Mouse (Mus musculus) forebrain, embryonic 13.5 days (tissue): Measurements from ENCODE around the gene Zfp536. TPM values are rescaled to one million over a fixed set of nuclear protein-coding genes. Genes with fewer than 3 reads are reported as not detected.
A peak's percentile ranks its signal among the peaks of the same experiment; 100 is the strongest.

Experiments used
- ATAC-seq: fragments of 200-750 bp; cut with Nextera tagmentation; 2 replicates; pipeline ENCODE4 v1.8.0; 2017
- H3K27ac ChIP-seq: fragments of 300-500 bp; sonication (generic); 2 replicates; pipeline ENCODE4 v1.5.1; 2015; ENCODE audit warnings: inconsistent platforms, mild to moderate bottlenecking, moderate library complexity
- H3K27me3 ChIP-seq: fragments of 300-500 bp; sonication (generic); 2 replicates; pipeline ENCODE4 v1.6.1; 2015; ENCODE audit warnings: mild to moderate bottlenecking, inconsistent platforms
- H3K36me3 ChIP-seq: fragments of 300-500 bp; sonication (generic); 2 replicates; pipeline ENCODE4 v1.6.1; 2015; ENCODE audit warnings: mild to moderate bottlenecking, inconsistent platforms; ENCODE audit not compliant: poor library complexity, severe bottlenecking
- H3K4me1 ChIP-seq: fragments of 300-500 bp; sonication (generic); 2 replicates; pipeline ENCODE4 v1.6.1; 2015; ENCODE audit warnings: inconsistent platforms
- H3K4me2 ChIP-seq: fragments of 300-500 bp; sonication (generic); 2 replicates; pipeline ENCODE4 v1.6.1; 2015; ENCODE audit warnings: inconsistent platforms, mild to moderate bottlenecking, moderate library complexity
- H3K4me3 ChIP-seq: fragments of 300-500 bp; sonication (generic); 2 replicates; pipeline ENCODE4 v1.5.1; 2015; ENCODE audit warnings: mild to moderate bottlenecking, inconsistent platforms
- H3K9ac ChIP-seq: fragments of 300-500 bp; sonication (generic); 2 replicates; pipeline ENCODE4 v1.6.1; 2015; ENCODE audit warnings: mild to moderate bottlenecking, inconsistent platforms
- H3K9me3 ChIP-seq: fragments of 300-500 bp; sonication (generic); replicated peaks from 2 replicates; pipeline ENCODE4 v1.6.1; 2016; ENCODE audit warnings: inconsistent platforms
- WGBS: fragments of 180-500 bp; shearing (Covaris S2); methylation state at CpG from one replicate; pipeline ENCODE4 v1.1.7; 2015; 5-methylcytosine and 5-hydroxymethylcytosine counted together
- polyA plus RNA-seq: library from polyadenylated mRNA; unstranded; fragments of >200 nt; fragmentation: Nextera tagmentation; extraction: Ambion mirVana; gene quantifications from 2 replicates; pipeline ENCODE4 v1.2.1, GENCODE M21; 2015

Zfp536 gene
- polyA plus RNA-seq, 1 experiment from 2014 or later = 39.7 TPM

GRCm38 (mm10) chr7:37773906-37774305 is 465 bp upstream of the Zfp536 start:
- Histone ChIP-seq H3K27ac (no peak overlapping the region), H3K27me3 (peaks cover 16% of the 10 kb centered on the region; the same call in 1 of the 2 replicates), H3K36me3 (no peaks in the 10 kb centered on the region), H3K9ac (no peak overlapping the region), H3K4me1 (peaks cover 24% of the 10 kb centered on the region), H3K4me3 (peak overlapping the region; percentile 61), H3K4me2 (peak overlapping the region; percentile 95), H3K9me3 (no peaks in the 10 kb centered on the region)
- no peak for ATAC-seq
- 3% methylated on average over 5 of the region's 5 CpGs for WGBS

GRCm38 (mm10) chr7:37772376-37773311 is 797 bp downstream of the Zfp536 start:
- H3K9me3 ChIP-seq = no peaks in the 10 kb centered on the region
- peaks cover 37% of the 10 kb centered on the region for H3K4me1 ChIP-seq
- peak overlapping the region; percentile 61 for H3K4me3 ChIP-seq
- H3K9ac ChIP-seq = peak overlapping the region; percentile 78
- H3K27me3 ChIP-seq = peaks cover 16% of the 10 kb centered on the region; the same call in 1 of the 2 replicates
- no peaks in the 10 kb centered on the region for H3K36me3 ChIP-seq
- peak; percentile 22; the same call in 1 of the 2 replicates for ATAC-seq
- H3K4me2 ChIP-seq = peak overlapping the region; percentile 95
- peak overlapping the region; percentile 85 for H3K27ac ChIP-seq
- WGBS = under 1% methylated on average over 46 of the region's 46 CpGs

- whole genome bisulfite sequencing = under 1% methylated on average over 59 of the region's 75 CpGs
- Histone ChIP-seq H3K36me3 (no peaks in the 10 kb centered on the region), H3K27me3 (peaks cover 16% of the 10 kb centered on the region; the same call in 1 of the 2 replicates), H3K4me2 (peak overlapping the region; percentile 95), H3K4me1 (peaks cover 44% of the 10 kb centered on the region), H3K27ac (peak overlapping the region; percentile 85), H3K4me3 (peak overlapping the region; percentile 61), H3K9ac (peak overlapping the region; percentile 78), H3K9me3 (no peaks in the 10 kb centered on the region)
- peak; percentile 28 for ATAC-seq
Observed at GRCm38 (mm10) chr7:37771491-37772375, 1.7 kb downstream of the Zfp536 start.

- Histone ChIP-seq H3K4me1 (peaks cover 56% of the 10 kb centered on the region), H3K36me3 (no peaks in the 10 kb centered on the region), H3K27ac (peak overlapping the region; percentile 93), H3K9me3 (no peaks in the 10 kb centered on the region), H3K9ac (peak overlapping the region; percentile 78), H3K27me3 (0 out of 2 replicates have a peak, but pooled peaks cover 10% of the 10 kb centered on the region), H3K4me3 (peak overlapping the region; percentile 61), H3K4me2 (peak overlapping the region; percentile 95)
- 1% methylated on average over 57 of the region's 57 CpGs for WGBS
- peak; percentile 81 for ATAC-seq
Observed at GRCm38 (mm10) chr7:37770400-37771050, 2.9 kb downstream of the Zfp536 start.

GRCm38 (mm10) chr7:37769526-37770399 is 3.7 kb downstream of the Zfp536 start:
- Histone ChIP-seq H3K4me1 (peaks cover 64% of the 10 kb centered on the region), H3K4me3 (peak overlapping the region; percentile 61)

DNA sequence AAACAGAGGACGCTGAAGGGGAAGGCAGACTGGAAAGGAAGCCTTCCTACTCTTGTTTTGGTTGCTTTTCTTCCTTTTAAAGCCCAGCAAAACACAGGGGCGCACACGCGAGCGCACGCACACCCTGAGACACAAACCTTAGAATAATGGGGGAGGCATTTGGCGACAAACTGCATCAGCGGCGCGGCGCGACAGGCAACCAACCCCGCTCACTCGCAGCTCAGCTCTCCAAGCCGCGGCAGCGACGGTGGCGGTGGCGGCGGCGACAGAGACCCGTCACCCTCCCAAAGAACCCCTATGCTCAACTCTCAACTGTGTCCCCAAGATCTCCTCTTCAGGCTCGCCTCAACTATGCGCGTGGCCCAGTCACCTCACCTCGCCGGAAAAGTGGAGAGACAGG is 4.4 kb downstream of the Zfp536 start:
- H3K4me3 ChIP-seq = peak overlapping the region; percentile 61
- peak overlapping the region; percentile 78 for H3K9ac ChIP-seq
- no peaks in the 10 kb centered on the region for H3K9me3 ChIP-seq
- peaks cover 61% of the 10 kb centered on the region for H3K4me1 ChIP-seq
- H3K4me2 ChIP-seq = peak overlapping the region; percentile 95
- no peak for ATAC-seq
- no peaks in the 10 kb centered on the region for H3K27me3 ChIP-seq
- H3K36me3 ChIP-seq = no peaks in the 10 kb centered on the region
- H3K27ac ChIP-seq = peak overlapping the region; percentile 93
- under 1% methylated on average over 28 of the region's 28 CpGs for WGBS

More at GRCm38 (mm10) chr7:37769526-37770399, 3.7 kb downstream of the Zfp536 start:
- peak; percentile 42 for ATAC-seq
- Histone ChIP-seq H3K9ac (peak overlapping the region; percentile 78), H3K9me3 (no peaks in the 10 kb centered on the region), H3K36me3 (no peaks in the 10 kb centered on the region), H3K27me3 (0 out of 2 replicates have a peak, but pooled peaks cover 5% of the 10 kb centered on the region), H3K27ac (peak overlapping the region; percentile 93), H3K4me2 (peak overlapping the region; percentile 95)
- WGBS = under 1% methylated on average over 53 of the region's 53 CpGs

GRCm38 (mm10) chr7:37768310-37768940 is 5.0 kb downstream of the Zfp536 start:
- peak overlapping the region; percentile 78 for H3K9ac ChIP-seq
- peaks cover 55% of the 10 kb centered on the region for H3K4me1 ChIP-seq
- H3K4me2 ChIP-seq = peak overlapping the region; percentile 95
- whole genome bisulfite sequencing = 3% methylated on average over 10 of the region's 10 CpGs
- H3K9me3 ChIP-seq = no peaks in the 10 kb centered on the region
- H3K36me3 ChIP-seq = no peaks in the 10 kb centered on the region
- H3K27me3 ChIP-seq = no peaks in the 10 kb centered on the region
- no peak for ATAC-seq
- H3K4me3 ChIP-seq = peak overlapping the region; percentile 61
- peak overlapping the region; percentile 93; the same call in 1 of the 2 replicates for H3K27ac ChIP-seq

DNA sequence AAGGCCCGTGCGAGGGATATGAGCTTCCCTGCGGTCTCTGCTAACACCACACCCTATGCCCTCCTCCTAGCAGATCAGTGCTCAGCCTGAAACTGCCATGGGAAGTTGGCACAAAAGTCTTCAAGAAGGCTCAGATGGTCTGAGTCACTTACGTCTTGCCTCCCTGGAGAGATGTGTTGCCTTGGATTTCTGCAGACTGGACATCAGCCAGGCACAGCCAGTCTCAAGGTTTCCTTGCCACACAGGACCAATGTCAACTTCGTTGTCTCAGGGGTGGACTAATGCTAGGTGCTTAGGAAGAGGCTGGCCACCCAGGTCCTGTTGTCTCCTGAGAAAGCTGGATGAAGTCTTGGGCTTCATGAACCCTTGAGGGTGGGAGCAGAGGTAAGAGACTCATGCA is 14.6 kb downstream of the Zfp536 start:
- no peak for ATAC-seq
- Histone ChIP-seq H3K36me3 (peaks cover 8% of the 10 kb centered on the region; the same call in 1 of the 2 replicates), H3K4me1 (peaks cover 24% of the 10 kb centered on the region), H3K27ac (no peak overlapping the region), H3K27me3 (no peaks in the 10 kb centered on the region), H3K9me3 (no peaks in the 10 kb centered on the region), H3K4me2 (no peak overlapping the region), H3K9ac (no peak overlapping the region), H3K4me3 (no peak overlapping the region)
- whole genome bisulfite sequencing = 94% methylated on average over 5 of the region's 5 CpGs

DNA sequence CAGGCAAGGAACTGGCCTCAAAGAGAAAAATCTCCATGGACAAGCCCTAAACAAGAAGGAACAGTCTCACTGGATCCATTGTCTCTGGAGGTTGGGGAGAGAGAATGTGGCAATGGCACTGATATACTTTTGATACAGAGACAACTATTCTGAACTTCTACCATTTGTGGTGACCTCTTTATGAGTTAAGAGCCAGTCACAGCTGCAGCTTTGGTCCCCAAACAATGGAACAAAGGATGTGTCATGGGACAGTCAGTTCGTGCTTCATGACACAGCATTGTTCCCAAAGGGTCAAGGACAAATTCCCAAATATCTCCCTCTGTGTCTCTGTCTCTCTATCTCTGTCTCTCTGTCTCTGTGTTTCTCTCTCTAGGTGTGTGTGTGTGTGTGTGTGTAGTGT is 20.4 kb downstream of the Zfp536 start:
- no peaks in the 10 kb centered on the region for H3K27me3 ChIP-seq
- H3K9ac ChIP-seq = no peak overlapping the region
- ATAC-seq = no peak
- no peak overlapping the region for H3K27ac ChIP-seq
- H3K9me3 ChIP-seq = no peaks in the 10 kb centered on the region
- H3K36me3 ChIP-seq = no peaks in the 10 kb centered on the region
- 63% methylated on average over 1 of the region's 1 CpGs for WGBS
- H3K4me3 ChIP-seq = no peak overlapping the region
- no peak overlapping the region for H3K4me2 ChIP-seq
- peaks cover 11% of the 10 kb centered on the region for H3K4me1 ChIP-seq

GRCm38 (mm10) chr7:37746133-37746761 is 27.2 kb downstream of the Zfp536 start:
- no peaks in the 10 kb centered on the region for H3K36me3 ChIP-seq
- 20% methylated on average over 13 of the region's 13 CpGs for WGBS
- H3K4me3 ChIP-seq = no peak overlapping the region
- H3K9ac ChIP-seq = no peak overlapping the region; the same call in 1 of the 2 replicates
- H3K9me3 ChIP-seq = no peaks in the 10 kb centered on the region
- no peaks in the 10 kb centered on the region for H3K27me3 ChIP-seq
- peak overlapping the region; percentile 17 for H3K4me2 ChIP-seq
- H3K4me1 ChIP-seq = peaks cover 51% of the 10 kb centered on the region
- H3K27ac ChIP-seq = no peak overlapping the region; the same call in 1 of the 2 replicates
- no peak for ATAC-seq
